Mouse (Mus musculus) macrophage (primary cell): Measurements from ENCODE around the gene Rere. TPM values are rescaled to one million over a fixed set of nuclear protein-coding genes. Genes with fewer than 3 reads are reported as not detected.

Experiments
- H3K27ac ChIP-seq: fragments of 350-480 bp; formaldehyde crosslinking; 2 replicates; pipeline ENCODE4 v1.9.0; 2021
- H3K36me3 ChIP-seq: fragments of 350-480 bp; formaldehyde crosslinking; 2 replicates; pipeline ENCODE4 v1.9.0; 2021; ENCODE audit errors: inconsistent target
- H3K4me3 ChIP-seq: fragments of 350-480 bp; formaldehyde crosslinking; 2 replicates; pipeline ENCODE4 v1.9.0; 2021; ENCODE audit errors: inconsistent target
- H3K79me2 ChIP-seq: fragments of 350-480 bp; formaldehyde crosslinking; 2 replicates; pipeline ENCODE4 v1.9.0; 2021; ENCODE audit errors: inconsistent target
- WGBS: methylation state at CpG from one replicate; pipeline ENCODE4 v1.1.7; 2026; ENCODE audit warnings: inconsistent platforms; ENCODE audit not compliant: missing documents; 5-methylcytosine and 5-hydroxymethylcytosine counted together
- polyA plus RNA-seq: library from polyadenylated mRNA; stranded (reverse); fragments of 250-400 nt; gene quantifications from 3 replicates; pipeline ENCODE4 v1.2.4, GENCODE M21; 2018; ENCODE audit warnings: inconsistent platforms

Gene Rere
- polyA plus RNA-seq, 1 experiment from 2014 or later: 55.3 TPM

- Histone ChIP-seq H3K79me2 (peaks cover 12% of the 10 kb centered on the region; the same call in 1 of the 2 replicates), H3K27ac (no peak overlapping the region), H3K36me3 (peaks cover 89% of the 10 kb centered on the region), H3K4me3 (no peak overlapping the region)
- WGBS: 99% methylated on average over 9 of the region's 12 CpGs
These were observed 334.0 kb downstream of the Rere start for GRCm38 (mm10) chr4:150615251-150616028.

GRCm38 (mm10) chr4:150616029-150616420 lies 334.6 kb downstream of the Rere start:
- Histone ChIP-seq H3K79me2 (peaks cover 6% of the 10 kb centered on the region; the same call in 1 of the 2 replicates), H3K27ac (no peak overlapping the region), H3K4me3 (no peak overlapping the region), H3K36me3 (peaks cover 89% of the 10 kb centered on the region)
- WGBS: 89% methylated on average over 13 of the region's 13 CpGs

GRCm38 (mm10) chr4:150616841-150617240 lies 335.4 kb downstream of the Rere start:
- 97% methylated on average over 13 of the region's 20 CpGs for WGBS
- no peaks in the 10 kb centered on the region for H3K79me2 ChIP-seq
- H3K36me3 ChIP-seq: peaks cover 88% of the 10 kb centered on the region
- no peak overlapping the region for H3K4me3 ChIP-seq
- H3K27ac ChIP-seq: no peak overlapping the region

GRCm38 (mm10) chr4:150619011-150619410 lies 337.6 kb downstream of the Rere start:
- 88% methylated on average over 7 of the region's 7 CpGs for WGBS
- Histone ChIP-seq H3K79me2 (no peaks in the 10 kb centered on the region), H3K36me3 (peaks cover 71% of the 10 kb centered on the region), H3K27ac (no peak overlapping the region), H3K4me3 (no peak overlapping the region)

GRCm38 (mm10) chr4:150622641-150623040 lies 341.2 kb downstream of the Rere start:
- H3K4me3 ChIP-seq: no peak overlapping the region
- H3K36me3 ChIP-seq: peaks cover 35% of the 10 kb centered on the region
- WGBS: 96% methylated on average over 11 of the region's 13 CpGs
- H3K27ac ChIP-seq: no peak overlapping the region
- no peaks in the 10 kb centered on the region for H3K79me2 ChIP-seq

GRCm38 (mm10) chr4:150624214-150624823 lies 342.9 kb downstream of the Rere start:
- H3K27ac ChIP-seq: no peak overlapping the region
- no peak overlapping the region for H3K4me3 ChIP-seq
- WGBS: 85% methylated on average over 11 of the region's 11 CpGs
- peaks cover 19% of the 10 kb centered on the region; the same call in 1 of the 2 replicates for H3K36me3 ChIP-seq
- H3K79me2 ChIP-seq: no peaks in the 10 kb centered on the region

- Histone ChIP-seq H3K79me2 (no peaks in the 10 kb centered on the region), H3K4me3 (no peak overlapping the region), H3K27ac (no peak overlapping the region), H3K36me3 (peaks cover 19% of the 10 kb centered on the region; the same call in 1 of the 2 replicates)
- WGBS: 72% methylated on average over 4 of the region's 4 CpGs
These were observed 343.5 kb downstream of the Rere start for GRCm38 (mm10) chr4:150624933-150625332.

- Histone ChIP-seq H3K27ac (no peak overlapping the region), H3K4me3 (no peak overlapping the region), H3K79me2 (no peaks in the 10 kb centered on the region), H3K36me3 (peaks cover 16% of the 10 kb centered on the region; the same call in 1 of the 2 replicates)
- 64% methylated on average over 1 of the region's 1 CpGs for WGBS
These were observed 344.0 kb downstream of the Rere start for GRCm38 (mm10) chr4:150625425-150625824.

- WGBS: 51% methylated on average over 6 of the region's 6 CpGs
- Histone ChIP-seq H3K79me2 (no peaks in the 10 kb centered on the region), H3K36me3 (peaks cover 12% of the 10 kb centered on the region; the same call in 1 of the 2 replicates), H3K27ac (no peak overlapping the region), H3K4me3 (no peak overlapping the region)
These were observed 344.7 kb downstream of the Rere start for GRCm38 (mm10) chr4:150625951-150626732.

GRCm38 (mm10) chr4:150629266-150629665 lies 347.8 kb downstream of the Rere start:
- 84% methylated on average over 11 of the region's 11 CpGs for WGBS
- no peaks in the 10 kb centered on the region for H3K36me3 ChIP-seq
- no peak overlapping the region for H3K4me3 ChIP-seq
- H3K79me2 ChIP-seq: no peaks in the 10 kb centered on the region
- H3K27ac ChIP-seq: no peak overlapping the region

- Histone ChIP-seq H3K4me3 (no peak overlapping the region), H3K79me2 (no peaks in the 10 kb centered on the region), H3K36me3 (no peaks in the 10 kb centered on the region), H3K27ac (no peak overlapping the region)
- 81% methylated on average over 10 of the region's 10 CpGs for WGBS
These were observed 354.1 kb downstream of the Rere start for GRCm38 (mm10) chr4:150635568-150635967.

- H3K4me3 ChIP-seq: no peak overlapping the region
- H3K36me3 ChIP-seq: no peaks in the 10 kb centered on the region
- 93% methylated on average over 5 of the region's 6 CpGs for WGBS
- H3K79me2 ChIP-seq: no peaks in the 10 kb centered on the region
- H3K27ac ChIP-seq: no peak overlapping the region
These were observed 355.2 kb downstream of the Rere start for GRCm38 (mm10) chr4:150636635-150637034.

GRCm38 (mm10) chr4:150644299-150644698 lies 362.9 kb downstream of the Rere start:
- no peak overlapping the region for H3K27ac ChIP-seq
- H3K79me2 ChIP-seq: no peaks in the 10 kb centered on the region
- H3K36me3 ChIP-seq: no peaks in the 10 kb centered on the region
- 97% methylated on average over 9 of the region's 9 CpGs for WGBS
- no peak overlapping the region for H3K4me3 ChIP-seq

- WGBS: 90% methylated on average over 5 of the region's 5 CpGs
- Histone ChIP-seq H3K27ac (no peak overlapping the region), H3K36me3 (no peaks in the 10 kb centered on the region), H3K4me3 (no peak overlapping the region), H3K79me2 (no peaks in the 10 kb centered on the region)
These were observed 367.9 kb downstream of the Rere start for GRCm38 (mm10) chr4:150649327-150649726.
